Mouse (Mus musculus) testis, adult 2 months (tissue): ENCODE measurements around the gene Pard3b.

Source experiments
- CTCF ChIP-seq: fragments of 200-500 bp; IDR thresholded peaks from 2 replicates; pipeline ENCODE4 v1.5.1; 2012; ENCODE audit warnings: low read depth, mild to moderate bottlenecking, inconsistent platforms, low read length, moderate library complexity; ENCODE audit not compliant: control insufficient read depth, insufficient read depth, insufficient replicate concordance
- POLR2A ChIP-seq: fragments of 200-500 bp; IDR thresholded peaks from 2 replicates; pipeline ENCODE4 v1.6.1; 2012; ENCODE audit warnings: low read depth, mild to moderate bottlenecking, inconsistent platforms, low read length, moderate library complexity; ENCODE audit not compliant: control insufficient read depth

DNA sequence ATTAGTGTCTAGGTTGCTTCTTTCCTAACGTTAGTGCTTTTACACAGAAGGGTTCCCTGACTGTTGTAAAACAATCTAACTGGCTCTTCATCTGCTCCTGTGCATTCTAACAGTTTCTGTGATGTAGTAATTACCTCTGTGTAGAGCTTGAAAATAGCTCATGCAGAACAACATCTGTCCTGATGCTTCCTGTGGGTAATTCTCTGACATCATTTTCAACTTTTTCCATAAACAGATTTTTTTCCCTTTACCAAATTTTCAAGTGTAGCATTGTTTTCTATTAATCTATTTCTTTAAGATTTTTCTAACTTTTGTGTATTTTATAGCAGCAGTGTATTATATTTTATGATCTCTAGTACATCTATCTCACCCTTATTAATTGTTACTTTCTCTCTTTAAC lies 917.2 kb downstream of the Pard3b start:
- no peak for TF ChIP-seq POLR2A
- no peak for TF ChIP-seq CTCF
